Mouse (Mus musculus): ENCODE results near the gene Hspb3. TPM values are rescaled to one million over a fixed set of nuclear protein-coding genes. Genes with fewer than 3 reads are reported as not detected.

Hspb3 gene
- polyA plus RNA-seq, 1 experiment from 2014 or later: not detected

DNA sequence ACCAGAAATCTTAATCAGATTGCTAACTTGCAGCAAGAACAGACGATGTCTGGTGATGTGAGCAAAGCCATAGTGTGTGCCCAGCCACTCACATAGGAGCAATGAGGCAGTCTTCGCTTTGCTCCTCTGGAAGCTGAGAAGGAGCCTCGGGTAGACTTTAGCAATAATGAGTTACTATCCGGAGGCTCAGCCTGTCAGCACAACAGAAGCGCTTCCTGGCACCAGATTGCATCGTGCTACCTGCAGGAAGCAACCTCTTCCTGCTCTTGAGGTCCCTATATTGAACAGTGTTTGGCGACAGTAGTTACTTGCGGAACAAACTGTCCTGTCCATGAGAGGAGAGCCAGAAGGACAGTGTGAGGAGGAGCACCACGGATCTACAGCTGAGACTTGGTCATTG lies 28.2 kb upstream of the Hspb3 start:
- no peak overlapping the region for H3K4me2 ChIP-seq (replicated peaks; ENCODE audit: low read depth, low read length)
- H3K9me3 ChIP-seq (ENCODE audit: control insufficient read depth, low read depth, low read length): no peaks in the 10 kb centered on the region
- no peak for ATAC-seq (ENCODE audit: insufficient number of reproducible peaks, insufficient read depth, low FRiP score, low read depth)
- H3K36me3 ChIP-seq (ENCODE audit: control insufficient read depth, insufficient read depth, low read length): no peaks in the 10 kb centered on the region
- no peak overlapping the region for H3K27ac ChIP-seq (ENCODE audit: low read length)
- no peak overlapping the region for H3K4me3 ChIP-seq (ENCODE audit: low read depth, low read length)
- WGBS: 61% methylated on average over 9 of the region's 9 CpGs
- H3K9ac ChIP-seq (replicated peaks; ENCODE audit: low read depth, low read length): no peak overlapping the region
- H3K27me3 ChIP-seq (ENCODE audit: control insufficient read depth, insufficient read depth, low read length): no peaks in the 10 kb centered on the region
- no peaks in the 10 kb centered on the region for H3K4me1 ChIP-seq (ENCODE audit: control insufficient read depth, insufficient read depth, low read length)

DNA sequence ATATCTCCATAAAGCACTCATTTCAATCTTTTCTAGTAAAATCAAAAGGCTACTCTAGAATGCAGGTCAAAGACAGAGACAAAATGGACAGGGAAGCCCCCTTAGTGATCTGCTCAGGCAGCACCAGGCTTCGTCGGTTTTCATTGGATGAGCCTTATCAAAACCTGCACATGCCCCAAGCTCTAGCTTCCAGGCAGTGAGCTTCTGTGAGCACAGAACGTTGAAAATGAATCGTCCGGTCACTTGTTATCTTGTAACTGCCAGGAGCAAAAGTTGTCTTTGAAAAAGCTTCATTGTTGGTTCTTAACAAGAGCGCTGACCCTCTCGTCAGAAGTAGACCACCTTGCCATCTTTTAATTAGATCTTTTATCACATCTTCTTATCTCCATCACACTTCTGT lies 26.4 kb upstream of the Hspb3 start:
- H3K27me3 ChIP-seq (ENCODE audit: control insufficient read depth, insufficient read depth, low read length): no peaks in the 10 kb centered on the region

DNA sequence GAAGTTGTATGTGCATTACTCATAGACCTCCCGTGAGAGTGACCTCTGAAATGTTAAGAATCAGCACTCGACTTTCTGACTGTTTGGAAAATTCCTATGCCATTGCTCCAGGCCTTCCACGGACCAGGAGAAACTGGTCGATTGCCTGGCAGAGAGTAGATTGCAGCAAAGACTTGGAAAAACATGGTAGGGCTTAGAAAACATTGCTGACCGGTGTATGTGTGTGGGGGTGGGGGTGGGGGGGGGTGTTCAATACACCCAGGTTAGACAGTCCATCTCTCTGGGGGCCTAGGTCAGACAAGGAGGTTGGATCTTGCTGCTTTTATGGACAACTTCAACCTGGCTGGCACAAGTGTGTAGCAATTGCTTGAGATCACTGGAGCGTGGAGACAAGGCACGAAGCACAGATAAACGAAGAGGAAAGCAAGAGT lies 23.2 kb upstream of the Hspb3 start:
- H3K36me3 ChIP-seq (ENCODE audit: control insufficient read depth, insufficient read depth, low read length): no peaks in the 10 kb centered on the region
- H3K9ac ChIP-seq (replicated peaks; ENCODE audit: low read depth, low read length): no peak overlapping the region
- 62% methylated on average over 8 of the region's 8 CpGs for WGBS
- no peak overlapping the region for H3K4me3 ChIP-seq (ENCODE audit: low read depth, low read length)
- ATAC-seq (ENCODE audit: insufficient number of reproducible peaks, insufficient read depth, low FRiP score, low read depth): no peak
- no peak overlapping the region for H3K4me2 ChIP-seq (replicated peaks; ENCODE audit: low read depth, low read length)
- H3K27ac ChIP-seq (ENCODE audit: low read length): no peak overlapping the region
- H3K9me3 ChIP-seq (ENCODE audit: control insufficient read depth, low read depth, low read length): no peaks in the 10 kb centered on the region
- H3K27me3 ChIP-seq (ENCODE audit: control insufficient read depth, insufficient read depth, low read length): no peaks in the 10 kb centered on the region
- no peaks in the 10 kb centered on the region for H3K4me1 ChIP-seq (ENCODE audit: control insufficient read depth, insufficient read depth, low read length)

More for the DNA sequence above, 26.4 kb upstream of the Hspb3 start:
- Histone ChIP-seq H3K4me1 (ENCODE audit: control insufficient read depth, insufficient read depth, low read length) (no peaks in the 10 kb centered on the region), H3K4me2 (replicated peaks; ENCODE audit: low read depth, low read length) (no peak overlapping the region), H3K36me3 (ENCODE audit: control insufficient read depth, insufficient read depth, low read length) (no peaks in the 10 kb centered on the region), H3K9ac (replicated peaks; ENCODE audit: low read depth, low read length) (no peak overlapping the region), H3K9me3 (ENCODE audit: control insufficient read depth, low read depth, low read length) (no peaks in the 10 kb centered on the region), H3K4me3 (ENCODE audit: low read depth, low read length) (no peak overlapping the region), H3K27ac (ENCODE audit: low read length) (no peak overlapping the region)
- WGBS: 75% methylated on average over 7 of the region's 7 CpGs
- ATAC-seq (ENCODE audit: insufficient number of reproducible peaks, insufficient read depth, low FRiP score, low read depth): no peak

DNA sequence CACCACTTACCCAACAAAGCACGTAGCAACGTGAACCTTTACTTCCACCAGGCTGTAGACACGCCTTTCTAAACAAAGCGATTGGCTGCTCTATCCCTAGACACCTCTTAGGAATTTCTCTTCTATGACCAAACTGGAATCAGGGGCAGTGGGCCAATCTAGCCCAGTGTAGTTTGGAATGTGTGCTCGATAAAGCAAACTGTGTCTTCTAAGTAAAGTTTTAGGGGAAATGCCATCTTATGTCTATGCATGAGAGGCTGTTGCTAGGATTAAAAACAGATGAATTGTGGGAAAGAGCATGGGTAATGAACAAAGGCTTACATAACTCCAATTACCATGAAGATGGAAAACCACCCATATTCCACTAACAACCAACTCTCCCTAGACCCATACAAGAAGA lies 19.3 kb upstream of the Hspb3 start:
- no peak overlapping the region for H3K27ac ChIP-seq (ENCODE audit: low read length)
- no peak for ATAC-seq (ENCODE audit: insufficient number of reproducible peaks, insufficient read depth, low FRiP score, low read depth)
- no peak overlapping the region for H3K4me2 ChIP-seq (replicated peaks; ENCODE audit: low read depth, low read length)
- H3K27me3 ChIP-seq (ENCODE audit: control insufficient read depth, insufficient read depth, low read length): no peaks in the 10 kb centered on the region
- no peaks in the 10 kb centered on the region for H3K36me3 ChIP-seq (ENCODE audit: control insufficient read depth, insufficient read depth, low read length)
- no peak overlapping the region for H3K4me3 ChIP-seq (ENCODE audit: low read depth, low read length)
- H3K9me3 ChIP-seq (ENCODE audit: control insufficient read depth, low read depth, low read length): no peaks in the 10 kb centered on the region
- no peak overlapping the region for H3K9ac ChIP-seq (replicated peaks; ENCODE audit: low read depth, low read length)
- no peaks in the 10 kb centered on the region for H3K4me1 ChIP-seq (ENCODE audit: control insufficient read depth, insufficient read depth, low read length)
- WGBS: 83% methylated on average over 5 of the region's 5 CpGs

DNA sequence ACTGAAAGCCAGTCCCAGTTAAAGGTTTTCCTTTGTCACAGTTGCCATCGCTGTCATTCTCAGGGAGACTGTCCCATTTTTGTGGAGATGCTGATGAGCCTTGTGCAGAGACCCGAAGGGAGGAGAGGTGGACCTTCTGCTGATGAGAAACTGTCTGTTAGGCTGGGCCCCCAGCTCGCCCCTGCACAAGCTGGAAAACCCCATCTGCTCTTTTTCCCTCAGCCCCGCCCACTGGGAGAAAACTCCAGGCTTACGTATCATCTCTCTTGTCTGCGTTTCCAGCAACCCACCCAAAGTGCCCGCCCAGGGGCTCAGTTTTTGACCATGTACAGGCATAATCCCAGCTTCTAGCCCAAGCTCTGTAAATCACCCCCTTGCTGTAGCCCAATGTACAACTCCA lies 17.2 kb upstream of the Hspb3 start:
- Histone ChIP-seq H3K36me3 (ENCODE audit: control insufficient read depth, insufficient read depth, low read length) (no peaks in the 10 kb centered on the region), H3K9me3 (ENCODE audit: control insufficient read depth, low read depth, low read length) (no peaks in the 10 kb centered on the region), H3K27me3 (ENCODE audit: control insufficient read depth, insufficient read depth, low read length) (no peaks in the 10 kb centered on the region), H3K4me3 (ENCODE audit: low read depth, low read length) (no peak overlapping the region), H3K27ac (ENCODE audit: low read length) (no peak overlapping the region), H3K4me1 (ENCODE audit: control insufficient read depth, insufficient read depth, low read length) (no peaks in the 10 kb centered on the region), H3K4me2 (replicated peaks; ENCODE audit: low read depth, low read length) (no peak overlapping the region), H3K9ac (replicated peaks; ENCODE audit: low read depth, low read length) (no peak overlapping the region)
- ATAC-seq (ENCODE audit: insufficient number of reproducible peaks, insufficient read depth, low FRiP score, low read depth): no peak
- WGBS: 90% methylated on average over 7 of the region's 7 CpGs

DNA sequence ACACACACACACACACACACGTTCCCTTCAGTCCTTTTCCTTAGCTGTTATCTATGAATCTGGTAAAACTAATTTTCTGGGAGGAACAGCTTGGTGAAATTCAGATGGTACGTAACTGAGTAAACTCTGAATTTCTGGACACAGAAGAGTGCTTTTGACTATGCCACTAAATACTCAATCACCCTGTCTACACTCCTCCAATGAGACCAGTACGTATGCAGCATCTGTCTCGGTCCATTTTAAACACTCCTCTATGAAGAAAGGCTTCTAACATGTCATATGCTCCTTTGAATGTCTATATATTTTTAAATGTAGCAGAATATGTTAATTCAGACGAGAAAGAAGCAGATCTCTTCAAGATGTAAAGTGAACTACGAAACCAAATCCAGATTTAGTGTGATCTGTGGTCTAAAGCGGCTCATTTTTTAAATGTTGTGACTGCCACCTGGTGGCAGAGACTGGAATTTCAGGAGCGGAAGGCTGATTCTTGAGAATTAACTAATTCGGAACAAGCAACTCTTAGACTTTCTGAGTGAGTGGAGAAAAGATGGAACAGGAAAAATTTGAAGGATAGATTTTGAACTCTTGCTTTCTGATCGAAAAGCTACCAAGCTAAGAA lies 6.1 kb upstream of the Hspb3 start:
- Histone ChIP-seq H3K9ac (replicated peaks; ENCODE audit: low read depth, low read length) (no peak overlapping the region), H3K4me3 (ENCODE audit: low read depth, low read length) (no peak overlapping the region), H3K27me3 (ENCODE audit: control insufficient read depth, insufficient read depth, low read length) (no peaks in the 10 kb centered on the region), H3K9me3 (ENCODE audit: control insufficient read depth, low read depth, low read length) (no peaks in the 10 kb centered on the region), H3K27ac (ENCODE audit: low read length) (no peak overlapping the region), H3K36me3 (ENCODE audit: control insufficient read depth, insufficient read depth, low read length) (no peaks in the 10 kb centered on the region), H3K4me2 (replicated peaks; ENCODE audit: low read depth, low read length) (no peak overlapping the region), H3K4me1 (ENCODE audit: control insufficient read depth, insufficient read depth, low read length) (no peaks in the 10 kb centered on the region)
- 38% methylated on average over 10 of the region's 10 CpGs for WGBS
- no peak for ATAC-seq (ENCODE audit: insufficient number of reproducible peaks, insufficient read depth, low FRiP score, low read depth)

DNA sequence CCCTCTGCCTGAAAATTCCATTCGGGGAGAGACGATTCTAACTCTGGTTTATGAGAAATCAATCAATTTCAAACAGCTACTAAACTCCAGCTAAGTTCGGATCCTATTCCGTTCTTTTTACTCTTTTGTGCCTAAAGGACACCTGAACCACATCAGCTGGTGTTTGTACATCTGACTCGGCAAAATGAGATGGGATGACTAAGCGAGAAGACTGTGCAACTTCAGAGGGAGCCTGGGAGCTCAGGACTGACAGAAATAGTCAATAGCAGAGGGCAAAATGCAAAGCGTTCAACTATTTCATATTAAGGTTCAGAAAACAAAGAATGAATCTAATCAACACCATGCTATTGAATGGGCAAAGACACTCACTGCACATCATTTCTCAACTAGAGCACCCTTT lies 407 bp upstream of the Hspb3 start:
- no peaks in the 10 kb centered on the region for H3K9me3 ChIP-seq (ENCODE audit: control insufficient read depth, low read depth, low read length)
- no peak overlapping the region for H3K27ac ChIP-seq (ENCODE audit: low read length)
- H3K4me3 ChIP-seq (ENCODE audit: low read depth, low read length): no peak overlapping the region
- WGBS: 67% methylated on average over 7 of the region's 7 CpGs
- no peaks in the 10 kb centered on the region for H3K4me1 ChIP-seq (ENCODE audit: control insufficient read depth, insufficient read depth, low read length)
- H3K36me3 ChIP-seq (ENCODE audit: control insufficient read depth, insufficient read depth, low read length): no peaks in the 10 kb centered on the region
- no peak overlapping the region for H3K4me2 ChIP-seq (replicated peaks; ENCODE audit: low read depth, low read length)
- no peak for ATAC-seq (ENCODE audit: insufficient number of reproducible peaks, insufficient read depth, low FRiP score, low read depth)
- H3K9ac ChIP-seq (replicated peaks; ENCODE audit: low read depth, low read length): no peak overlapping the region
- no peaks in the 10 kb centered on the region for H3K27me3 ChIP-seq (ENCODE audit: control insufficient read depth, insufficient read depth, low read length)

DNA sequence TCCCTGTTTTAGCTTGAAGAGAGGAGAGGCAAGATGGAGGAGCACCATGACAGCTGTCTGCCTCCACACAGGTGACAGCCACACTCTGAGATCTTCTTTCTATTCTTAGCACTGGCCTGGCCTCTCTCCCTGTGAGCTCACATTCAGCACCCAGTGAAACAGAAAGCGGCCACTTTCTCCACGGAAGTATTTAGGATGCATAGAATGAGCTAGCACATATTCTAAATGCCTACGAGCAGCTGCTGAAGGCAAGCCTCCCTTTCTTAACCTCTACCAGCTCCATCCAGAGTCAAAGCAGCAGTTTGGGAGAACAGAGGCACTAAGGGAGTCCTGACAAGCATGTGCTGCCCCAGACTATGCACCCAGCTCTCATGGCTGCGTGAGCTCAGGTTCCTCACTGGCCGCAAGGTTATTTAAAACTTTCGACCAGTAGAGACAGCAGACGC lies 1.6 kb downstream of the Hspb3 start:
- H3K9me3 ChIP-seq (ENCODE audit: control insufficient read depth, low read depth, low read length): no peaks in the 10 kb centered on the region
- 67% methylated on average over 7 of the region's 7 CpGs for WGBS
- no peak overlapping the region for H3K4me2 ChIP-seq (replicated peaks; ENCODE audit: low read depth, low read length)
- H3K9ac ChIP-seq (replicated peaks; ENCODE audit: low read depth, low read length): no peak overlapping the region
- H3K4me3 ChIP-seq (ENCODE audit: low read depth, low read length): no peak overlapping the region
- H3K36me3 ChIP-seq (ENCODE audit: control insufficient read depth, insufficient read depth, low read length): no peaks in the 10 kb centered on the region
- no peak for ATAC-seq (ENCODE audit: insufficient number of reproducible peaks, insufficient read depth, low FRiP score, low read depth)
- H3K4me1 ChIP-seq (ENCODE audit: control insufficient read depth, insufficient read depth, low read length): no peaks in the 10 kb centered on the region
- H3K27ac ChIP-seq (ENCODE audit: low read length): no peak overlapping the region
- H3K27me3 ChIP-seq (ENCODE audit: control insufficient read depth, insufficient read depth, low read length): no peaks in the 10 kb centered on the region
